Mouse (Mus musculus): ENCODE data around the gene Rnf123. TPM values are rescaled to one million over a fixed set of nuclear protein-coding genes. Genes with fewer than 3 reads are reported as not detected.

The Rnf123 gene
- total and polyA plus RNA-seq, 2 experiments from 2014 or later = 32.9 to 40.5 TPM

- Histone ChIP-seq H3K27me3 (ENCODE audit: control insufficient read depth, insufficient read depth, low read length) (no peaks in the 10 kb centered on the region), H3K27ac (ENCODE audit: low read depth) (peak overlapping the region; percentile 44), H3K4me1 (ENCODE audit: control insufficient read depth, insufficient read depth) (peaks cover 15% of the 10 kb centered on the region), H3K9me3 (replicated peaks; ENCODE audit: control insufficient read depth, low read length) (no peaks in the 10 kb centered on the region), H3K9ac (replicated peaks; ENCODE audit: low read depth, low read length) (0 out of 2 replicates have a peak overlapping the region, but pooled peaks have one; percentile 22), H3K4me3 (ENCODE audit: low read depth, low read length) (peak overlapping the region; percentile 59), H3K4me2 (ENCODE audit: low read depth, low read length) (peak overlapping the region; percentile 87), H3K36me3 (replicated peaks; ENCODE audit: control insufficient read depth, insufficient read depth, low read length) (peaks cover 50% of the 10 kb centered on the region)
- 34% methylated on average over 17 of the region's 17 CpGs for WGBS
- no peak for ATAC-seq (ENCODE audit: insufficient read depth, low read depth)
- no peak for DNase-seq (ENCODE audit: low spot score)
- TF ChIP-seq EP300 (IDR thresholded peaks at IDR 0.05; ENCODE audit: low read depth) = no peak
- TF ChIP-seq CTCF (IDR thresholded peaks at IDR 0.05; ENCODE audit: low read depth) = no peak
Measured at GRCm38 (mm10) chr9:108047601-108048565, 35.3 kb downstream of the Rnf123 start.

DNA sequence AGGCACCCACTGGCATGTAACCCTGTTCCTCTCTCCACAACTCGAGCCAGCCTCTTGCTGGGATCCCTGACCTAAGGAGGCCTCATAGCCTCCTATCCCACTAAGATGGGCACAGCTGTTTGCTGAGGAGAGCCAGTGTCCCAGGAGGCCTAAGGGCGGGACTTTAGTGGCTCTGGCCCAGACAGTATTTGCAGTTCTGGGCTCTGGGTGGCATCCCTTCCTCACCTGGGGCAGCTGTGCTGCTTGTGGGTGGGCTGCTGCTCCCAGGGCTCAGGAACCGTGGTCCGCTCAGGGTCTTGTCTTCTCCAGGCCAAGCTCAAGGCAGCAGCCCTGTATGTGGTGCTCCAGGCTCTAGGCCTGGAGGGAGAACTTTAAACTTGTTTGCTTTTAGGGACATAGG lies 36.6 kb downstream of the Rnf123 start:
- ATAC-seq (ENCODE audit: insufficient read depth, low read depth) (no peak), DNase-seq (ENCODE audit: low spot score) (no peak)
- H3K36me3 ChIP-seq (replicated peaks; ENCODE audit: control insufficient read depth, insufficient read depth, low read length) = peaks cover 58% of the 10 kb centered on the region
- H3K9ac ChIP-seq (replicated peaks; ENCODE audit: low read depth, low read length) = no peak overlapping the region
- no peak overlapping the region for H3K4me2 ChIP-seq (ENCODE audit: low read depth, low read length)
- no peak overlapping the region for H3K27ac ChIP-seq (ENCODE audit: low read depth)
- no peak overlapping the region for H3K4me3 ChIP-seq (ENCODE audit: low read depth, low read length)
- TF ChIP-seq CTCF (IDR thresholded peaks at IDR 0.05; ENCODE audit: low read depth) = no peak
- no peak for TF ChIP-seq EP300 (IDR thresholded peaks at IDR 0.05; ENCODE audit: low read depth)
- peaks cover 15% of the 10 kb centered on the region for H3K4me1 ChIP-seq (ENCODE audit: control insufficient read depth, insufficient read depth)
- H3K27me3 ChIP-seq (ENCODE audit: control insufficient read depth, insufficient read depth, low read length) = no peaks in the 10 kb centered on the region
- WGBS = 86% methylated on average over 4 of the region's 4 CpGs
- H3K9me3 ChIP-seq (replicated peaks; ENCODE audit: control insufficient read depth, low read length) = no peaks in the 10 kb centered on the region

DNA sequence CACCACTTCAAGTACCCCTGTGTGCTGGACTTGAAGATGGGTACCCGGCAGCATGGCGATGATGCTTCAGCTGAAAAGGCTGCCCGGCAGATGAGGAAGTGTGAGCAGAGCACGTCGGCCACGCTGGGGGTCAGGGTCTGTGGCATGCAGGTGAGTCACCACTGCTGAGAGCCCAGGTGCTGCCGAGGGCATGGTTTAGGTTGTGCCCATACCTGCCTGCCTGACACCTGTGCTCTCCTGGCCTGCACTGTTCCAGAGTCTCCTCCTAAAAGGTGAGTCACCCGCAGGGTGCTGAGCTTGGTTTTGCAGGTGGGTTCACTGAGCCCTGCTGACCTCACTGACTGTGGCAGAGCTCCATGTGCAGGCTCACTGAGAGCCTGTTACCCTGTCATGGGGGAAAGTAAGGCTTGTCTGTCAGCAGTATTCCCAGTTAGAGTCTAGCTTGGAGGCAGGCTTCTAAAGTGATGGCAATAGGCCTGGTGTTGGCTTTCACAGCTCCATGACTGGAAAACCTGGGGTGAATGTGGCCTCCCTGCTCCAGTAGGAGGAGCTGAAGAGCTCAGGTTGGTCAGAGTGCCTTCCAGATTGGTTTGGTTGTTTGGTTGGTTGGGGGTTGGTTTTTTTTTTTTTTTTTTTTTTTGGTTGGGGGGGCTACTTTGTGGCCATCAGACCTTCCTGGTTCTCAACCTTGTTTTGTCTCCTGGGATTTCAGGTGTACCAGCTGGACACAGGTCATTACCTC lies 38.2 kb downstream of the Rnf123 start:
- Histone ChIP-seq H3K4me1 (ENCODE audit: control insufficient read depth, insufficient read depth) (peaks cover 13% of the 10 kb centered on the region), H3K9me3 (replicated peaks; ENCODE audit: control insufficient read depth, low read length) (no peaks in the 10 kb centered on the region), H3K9ac (replicated peaks; ENCODE audit: low read depth, low read length) (no peak overlapping the region), H3K27ac (ENCODE audit: low read depth) (no peak overlapping the region), H3K36me3 (replicated peaks; ENCODE audit: control insufficient read depth, insufficient read depth, low read length) (peaks cover 59% of the 10 kb centered on the region), H3K27me3 (ENCODE audit: control insufficient read depth, insufficient read depth, low read length) (no peaks in the 10 kb centered on the region), H3K4me2 (ENCODE audit: low read depth, low read length) (no peak overlapping the region), H3K4me3 (ENCODE audit: low read depth, low read length) (no peak overlapping the region)
- peak; percentile 15; the same call in 1 of the 2 replicates for TF ChIP-seq CTCF (IDR thresholded peaks at IDR 0.05; ENCODE audit: low read depth)
- TF ChIP-seq EP300 (IDR thresholded peaks at IDR 0.05; ENCODE audit: low read depth) = no peak
- WGBS = 96% methylated on average over 8 of the region's 8 CpGs
- no peak for DNase-seq (ENCODE audit: low spot score)
- no peak for ATAC-seq (ENCODE audit: insufficient read depth, low read depth)

GRCm38 (mm10) chr9:108035331-108036156 lies 47.6 kb downstream of the Rnf123 start:
- Histone ChIP-seq H3K4me1 (ENCODE audit: control insufficient read depth, insufficient read depth) (no peaks in the 10 kb centered on the region), H3K9ac (replicated peaks; ENCODE audit: low read depth, low read length) (no peak overlapping the region), H3K27ac (ENCODE audit: low read depth) (no peak overlapping the region), H3K27me3 (ENCODE audit: control insufficient read depth, insufficient read depth, low read length) (no peaks in the 10 kb centered on the region), H3K36me3 (replicated peaks; ENCODE audit: control insufficient read depth, insufficient read depth, low read length) (peaks cover 63% of the 10 kb centered on the region), H3K9me3 (replicated peaks; ENCODE audit: control insufficient read depth, low read length) (no peaks in the 10 kb centered on the region), H3K4me2 (ENCODE audit: low read depth, low read length) (no peak overlapping the region), H3K4me3 (ENCODE audit: low read depth, low read length) (no peak overlapping the region)
- no peak for TF ChIP-seq CTCF (IDR thresholded peaks at IDR 0.05; ENCODE audit: low read depth)
- TF ChIP-seq EP300 (IDR thresholded peaks at IDR 0.05; ENCODE audit: low read depth) = no peak
- DNase-seq (ENCODE audit: low spot score) = no peak
- no peak for ATAC-seq (ENCODE audit: insufficient read depth, low read depth)
- 88% methylated on average over 2 of the region's 2 CpGs for WGBS

GRCm38 (mm10) chr9:108032126-108032525 lies 51.0 kb downstream of the Rnf123 start:
- Histone ChIP-seq H3K4me1 (ENCODE audit: control insufficient read depth, insufficient read depth) (no peaks in the 10 kb centered on the region), H3K36me3 (replicated peaks; ENCODE audit: control insufficient read depth, insufficient read depth, low read length) (peaks cover 57% of the 10 kb centered on the region), H3K27ac (ENCODE audit: low read depth) (no peak overlapping the region), H3K4me3 (ENCODE audit: low read depth, low read length) (no peak overlapping the region), H3K27me3 (ENCODE audit: control insufficient read depth, insufficient read depth, low read length) (no peaks in the 10 kb centered on the region), H3K4me2 (ENCODE audit: low read depth, low read length) (no peak overlapping the region), H3K9ac (replicated peaks; ENCODE audit: low read depth, low read length) (no peak overlapping the region), H3K9me3 (replicated peaks; ENCODE audit: control insufficient read depth, low read length) (no peaks in the 10 kb centered on the region)
- TF ChIP-seq CTCF (IDR thresholded peaks at IDR 0.05; ENCODE audit: low read depth) = no peak
- TF ChIP-seq EP300 (IDR thresholded peaks at IDR 0.05; ENCODE audit: low read depth) = no peak
- WGBS = 84% methylated on average over 5 of the region's 5 CpGs
- DNase-seq (ENCODE audit: low spot score) (no peak), ATAC-seq (ENCODE audit: insufficient read depth, low read depth) (no peak)

Measured in heart, postnatal 0 days (tissue).